Mouse (Mus musculus): ENCODE results near the gene Mia3. TPM values are rescaled to one million over a fixed set of nuclear protein-coding genes. Genes with fewer than 3 reads are reported as not detected.
"Not testable (repeated sequence)": the region's sequence is repeated elsewhere in the genome, so short reads cannot be mapped to it uniquely, and the experiment has no call there.

The Mia3 gene
- total RNA-seq (2014; rRNA removed) (213 and 348 TPM in 2 replicates), polyA plus RNA-seq (2012; rRNA removed) (113 and 118 TPM in 2 replicates)

DNA sequence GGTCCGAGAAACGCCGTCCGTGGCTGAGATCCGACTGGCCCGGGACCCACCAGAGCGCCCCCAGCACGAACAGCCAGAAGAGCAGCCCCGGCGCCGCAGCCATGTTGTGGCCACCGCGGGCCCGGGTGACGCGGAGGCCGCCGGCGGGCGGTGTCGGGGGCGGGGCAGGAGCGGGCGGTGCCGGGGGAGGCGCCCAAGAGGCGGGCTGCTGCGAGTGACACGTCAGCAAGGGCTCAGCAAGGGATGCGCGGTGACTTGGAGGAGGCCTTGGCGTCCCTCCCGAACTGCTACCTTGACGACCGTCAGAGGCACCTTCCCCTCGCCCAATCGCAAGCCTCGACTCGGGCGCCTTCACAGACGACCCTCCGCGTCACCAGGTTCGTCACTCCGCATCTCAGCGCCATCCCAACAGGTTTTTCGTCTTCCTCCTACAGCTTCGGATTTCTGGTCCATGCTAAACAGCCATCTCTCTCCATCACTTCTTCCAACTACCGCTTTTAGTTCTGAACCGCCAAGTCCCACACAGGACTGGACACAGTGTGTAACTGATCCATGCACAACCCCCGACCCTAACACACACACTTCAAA, at the start of gene Mia3:
Gene Mia3 (minus strand): TSS at position 127 of the 588 bp plus-strand sequence.
- Histone ChIP-seq H3K27me3 (ENCODE audit: control insufficient read depth, insufficient read depth, low read length) (no peaks in the 10 kb centered on the region), H3K4me3 (ENCODE audit: insufficient read depth, low read depth, low read length) (peak within 1 kb of the TSS; percentile 94), H3K36me3 (ENCODE audit: control insufficient read depth, insufficient read depth, low read length) (peaks cover 21% of the 10 kb centered on the region), H3K9ac (ENCODE audit: low read depth, low read length) (peak within 1 kb of the TSS; percentile 99), H3K27ac (replicated peaks; ENCODE audit: insufficient read depth, low read depth, low read length) (peak within 1 kb of the TSS; percentile 91), H3K79me2 (ENCODE audit: control insufficient read depth, insufficient read depth, low read length) (peaks cover 19% of the 10 kb centered on the region; the same call in 1 of the 2 replicates), H3K4me1 (ENCODE audit: control insufficient read depth, insufficient read depth, low read length) (peaks cover 9% of the 10 kb centered on the region; the same call in 1 of the 2 replicates)
- under 1% methylated on average over 51 of the region's 51 CpGs for WGBS
- DNase-seq (ENCODE audit: extremely low read depth, low read depth, low spot score): peak; percentile 84
- TF ChIP-seq POLR2A (IDR thresholded peaks at IDR 0.05; ENCODE audit: extremely low read depth, insufficient read depth, low read length): peak; percentile 87
- no peak for TF ChIP-seq CTCF (IDR thresholded peaks at IDR 0.05; ENCODE audit: low read depth, low read length)

DNA sequence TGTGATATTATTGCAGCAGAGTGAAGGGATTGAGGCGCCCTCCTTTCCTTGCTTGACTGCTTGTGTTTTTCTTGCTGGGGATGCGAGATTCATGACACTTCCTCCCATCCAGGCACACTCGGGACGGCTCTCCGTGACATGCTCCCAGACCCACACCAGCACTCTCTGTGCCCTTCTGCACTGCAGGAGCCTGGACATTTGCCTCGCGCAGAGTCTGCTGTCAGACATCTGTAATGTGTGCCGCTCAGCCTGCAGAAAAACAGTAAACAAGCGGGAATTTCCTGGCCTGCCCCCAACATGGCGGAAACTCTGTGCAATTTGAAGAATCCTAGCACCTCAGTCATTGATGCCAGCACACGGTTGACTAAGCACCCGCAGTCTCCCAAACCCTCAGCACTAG, 48.5 kb upstream of the Mia3 start, which contains the start of gene Hhipl2:
Gene Hhipl2 (plus strand): TSS at position 343 of the 400 bp plus-strand sequence.
- H3K27me3 ChIP-seq (ENCODE audit: control insufficient read depth, insufficient read depth, low read length): no peaks in the 10 kb centered on the region
- H3K36me3 ChIP-seq (ENCODE audit: control insufficient read depth, insufficient read depth, low read length): no peaks in the 10 kb centered on the region
- no peak within 1 kb of the TSS for H3K27ac ChIP-seq (replicated peaks; ENCODE audit: insufficient read depth, low read depth, low read length)
- H3K79me2 ChIP-seq (ENCODE audit: control insufficient read depth, insufficient read depth, low read length): no peaks in the 10 kb centered on the region
- H3K4me1 ChIP-seq (ENCODE audit: control insufficient read depth, insufficient read depth, low read length): no peaks in the 10 kb centered on the region
- TF ChIP-seq CTCF (IDR thresholded peaks at IDR 0.05; ENCODE audit: low read depth, low read length): no peak
- TF ChIP-seq POLR2A (IDR thresholded peaks at IDR 0.05; ENCODE audit: extremely low read depth, insufficient read depth, low read length): no peak
- no peak within 1 kb of the TSS for H3K4me3 ChIP-seq (ENCODE audit: insufficient read depth, low read depth, low read length)
- H3K9ac ChIP-seq (ENCODE audit: low read depth, low read length): no peak within 1 kb of the TSS
- DNase-seq (ENCODE audit: extremely low read depth, low read depth, low spot score): no peak
- 77% methylated on average over 12 of the region's 12 CpGs for WGBS

DNA sequence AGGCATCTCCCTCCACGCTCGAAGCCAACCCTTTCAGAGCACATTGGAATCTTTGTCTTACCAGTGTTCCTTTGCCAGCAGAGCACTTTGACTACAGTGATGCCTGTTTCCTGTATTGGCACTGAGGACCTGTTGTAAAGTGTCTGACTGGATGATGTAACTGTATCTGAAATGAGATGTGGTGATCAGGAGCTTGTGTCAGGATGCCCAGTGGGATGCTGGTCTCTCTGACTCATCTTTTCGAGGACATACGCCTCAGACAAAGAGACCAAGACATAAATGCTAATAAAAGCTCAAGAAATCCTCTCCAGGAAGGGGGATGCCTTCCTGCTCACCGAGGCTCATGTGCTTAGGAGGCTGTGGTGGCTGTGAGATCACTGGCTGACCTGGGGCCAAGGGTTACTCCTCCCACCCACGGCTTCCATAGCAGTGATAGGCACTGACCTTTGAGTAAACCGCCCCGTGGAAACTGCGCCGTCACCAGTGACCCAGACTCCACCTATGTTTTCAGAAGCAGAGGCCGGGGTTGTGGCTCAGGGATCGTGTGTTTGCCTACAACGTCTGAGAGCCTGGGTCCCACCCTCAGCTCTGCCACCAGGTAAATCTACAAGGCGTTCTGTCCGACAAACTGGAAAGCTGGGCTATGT, 44.9 kb upstream of the Mia3 start:
- Histone ChIP-seq H3K27me3 (ENCODE audit: control insufficient read depth, insufficient read depth, low read length) (no peaks in the 10 kb centered on the region), H3K4me3 (ENCODE audit: insufficient read depth, low read depth, low read length) (no peak overlapping the region), H3K79me2 (ENCODE audit: control insufficient read depth, insufficient read depth, low read length) (no peaks in the 10 kb centered on the region), H3K27ac (replicated peaks; ENCODE audit: insufficient read depth, low read depth, low read length) (no peak overlapping the region), H3K4me1 (ENCODE audit: control insufficient read depth, insufficient read depth, low read length) (no peaks in the 10 kb centered on the region), H3K9ac (ENCODE audit: low read depth, low read length) (no peak overlapping the region), H3K36me3 (ENCODE audit: control insufficient read depth, insufficient read depth, low read length) (peaks cover 8% of the 10 kb centered on the region)
- DNase-seq (ENCODE audit: extremely low read depth, low read depth, low spot score): peak; percentile 60
- WGBS: 68% methylated on average over 15 of the region's 15 CpGs
- TF ChIP-seq CTCF (IDR thresholded peaks at IDR 0.05; ENCODE audit: low read depth, low read length): no peak
- no peak for TF ChIP-seq POLR2A (IDR thresholded peaks at IDR 0.05; ENCODE audit: extremely low read depth, insufficient read depth, low read length)

DNA sequence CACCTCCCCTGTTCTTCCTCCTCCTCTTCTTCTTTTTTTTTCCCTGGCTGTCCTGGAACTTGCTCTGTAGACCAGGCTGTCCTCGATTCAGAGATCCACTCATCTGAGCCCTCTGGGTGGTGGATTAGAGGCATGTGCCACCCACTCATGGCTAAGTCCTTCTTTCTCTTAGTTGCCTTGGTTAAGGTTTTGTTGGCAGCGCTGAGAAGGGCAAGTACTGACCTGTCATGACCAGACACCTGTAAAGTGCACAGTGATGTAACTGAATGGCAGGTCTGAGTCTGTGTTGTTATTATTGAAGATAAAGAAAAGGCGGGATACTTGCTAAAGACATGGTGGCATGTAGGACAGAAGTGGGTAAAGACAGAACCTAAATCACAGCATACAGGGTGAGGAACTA, 34.0 kb upstream of the Mia3 start:
- DNase-seq (ENCODE audit: extremely low read depth, low read depth, low spot score): no peak
- Histone ChIP-seq H3K27me3 (ENCODE audit: control insufficient read depth, insufficient read depth, low read length) (no peaks in the 10 kb centered on the region), H3K4me3 (ENCODE audit: insufficient read depth, low read depth, low read length) (no peak overlapping the region), H3K4me1 (ENCODE audit: control insufficient read depth, insufficient read depth, low read length) (no peaks in the 10 kb centered on the region), H3K79me2 (ENCODE audit: control insufficient read depth, insufficient read depth, low read length) (no peaks in the 10 kb centered on the region; the same call in 1 of the 2 replicates), H3K9ac (ENCODE audit: low read depth, low read length) (no peak overlapping the region), H3K36me3 (ENCODE audit: control insufficient read depth, insufficient read depth, low read length) (peaks cover 46% of the 10 kb centered on the region), H3K27ac (replicated peaks; ENCODE audit: insufficient read depth, low read depth, low read length) (no peak overlapping the region)
- WGBS: 99% methylated on average over 3 of the region's 3 CpGs
- TF ChIP-seq CTCF (IDR thresholded peaks at IDR 0.05; ENCODE audit: low read depth, low read length) (no peak), POLR2A (IDR thresholded peaks at IDR 0.05; ENCODE audit: extremely low read depth, insufficient read depth, low read length) (no peak)

DNA sequence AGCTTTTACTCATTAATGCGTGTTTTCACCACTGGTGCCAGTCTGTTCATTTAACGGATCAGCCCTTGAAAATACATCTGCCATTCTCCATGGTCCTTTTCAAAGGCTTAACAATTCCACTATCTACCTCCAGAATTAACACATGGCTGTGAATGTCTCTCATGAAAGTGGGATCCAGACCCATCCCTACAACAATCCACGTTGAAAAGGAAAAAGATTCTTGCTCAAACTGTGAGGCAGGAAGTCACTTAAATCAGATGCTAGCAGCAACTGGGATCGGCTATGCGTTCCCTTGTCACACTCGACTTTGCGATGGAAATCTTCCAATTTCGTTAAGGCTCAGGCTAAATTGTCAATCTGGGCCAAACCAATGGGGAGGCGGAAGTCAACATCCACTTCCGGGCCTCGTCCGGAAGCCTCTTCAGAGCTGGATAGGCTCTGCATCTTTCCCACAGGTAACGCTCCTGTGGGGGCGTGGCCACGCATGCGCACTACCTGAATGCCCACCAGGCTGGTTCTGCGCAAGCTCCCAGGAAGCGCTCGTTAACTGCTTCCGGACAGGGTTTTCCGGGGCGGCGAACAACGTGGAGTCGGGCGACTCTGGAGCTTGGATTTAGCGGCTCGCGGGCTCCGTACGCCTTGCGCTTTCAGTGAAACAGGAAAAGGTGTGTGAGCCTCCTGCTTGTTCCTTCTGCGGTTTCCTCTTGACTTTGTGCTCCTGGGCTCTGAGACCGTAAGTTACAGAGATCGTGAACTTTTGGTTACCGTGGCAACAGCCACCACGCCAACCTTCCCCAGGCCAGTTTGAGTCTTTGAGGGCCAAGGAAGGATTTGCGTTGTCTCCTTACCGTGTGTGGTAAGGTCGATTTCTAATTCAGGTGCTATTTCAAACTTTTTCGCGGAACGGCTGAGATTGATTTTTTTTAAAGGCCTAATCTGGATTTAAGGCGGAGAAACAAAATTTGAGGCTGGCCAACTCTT, 19.4 kb upstream of the Mia3 start, which contains the start of gene Taf1a:
Gene Taf1a (plus strand): TSS at position 556 of the 981 bp plus-strand sequence.
- H3K36me3 ChIP-seq (ENCODE audit: control insufficient read depth, insufficient read depth, low read length): no peaks in the 10 kb centered on the region
- WGBS: 5% methylated on average over 44 of the region's 44 CpGs

DNA sequence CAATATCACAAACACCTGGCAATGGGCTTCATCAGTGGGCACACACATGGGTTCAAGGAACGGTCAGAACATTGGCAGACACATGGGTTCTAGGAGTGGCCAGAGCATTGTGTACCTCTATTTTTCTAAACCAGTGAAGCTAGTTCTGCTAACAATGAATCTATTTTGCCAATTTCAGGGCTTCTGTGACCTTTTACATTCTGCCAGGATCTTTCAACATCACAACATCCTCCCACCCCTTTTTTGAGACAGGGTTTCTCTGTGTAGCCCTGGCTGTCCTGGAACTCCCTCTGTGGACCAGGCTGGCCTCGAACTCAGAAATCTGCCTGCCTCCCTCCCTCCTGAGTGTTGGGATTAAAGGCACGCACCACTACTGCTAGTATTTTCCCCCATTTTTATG, 18.1 kb upstream of the Mia3 start:
- not testable (repeated sequence) for H3K27me3 ChIP-seq (ENCODE audit: control insufficient read depth, insufficient read depth, low read length); H3K36me3 ChIP-seq (ENCODE audit: control insufficient read depth, insufficient read depth, low read length); H3K4me1 ChIP-seq (ENCODE audit: control insufficient read depth, insufficient read depth, low read length); H3K9ac ChIP-seq (ENCODE audit: low read depth, low read length); H3K79me2 ChIP-seq (ENCODE audit: control insufficient read depth, insufficient read depth, low read length); H3K4me3 ChIP-seq (ENCODE audit: insufficient read depth, low read depth, low read length)
- peak; percentile 97 for DNase-seq (ENCODE audit: extremely low read depth, low read depth, low spot score)
- H3K27ac ChIP-seq (replicated peaks; ENCODE audit: insufficient read depth, low read depth, low read length): peak overlapping the region; percentile 52
- 33% methylated on average over 3 of the region's 3 CpGs for WGBS

More for the DNA sequence above, 19.4 kb upstream of the Mia3 start, which contains the start of gene Taf1a:
- Histone ChIP-seq H3K27ac (replicated peaks; ENCODE audit: insufficient read depth, low read depth, low read length) (peak within 1 kb of the TSS; percentile 52), H3K4me1 (ENCODE audit: control insufficient read depth, insufficient read depth, low read length) (peaks cover 9% of the 10 kb centered on the region), H3K4me3 (ENCODE audit: insufficient read depth, low read depth, low read length) (peak within 1 kb of the TSS; percentile 62), H3K27me3 (ENCODE audit: control insufficient read depth, insufficient read depth, low read length) (no peaks in the 10 kb centered on the region), H3K9ac (ENCODE audit: low read depth, low read length) (peak within 1 kb of the TSS; percentile 47), H3K79me2 (ENCODE audit: control insufficient read depth, insufficient read depth, low read length) (no peaks in the 10 kb centered on the region; the same call in 1 of the 2 replicates)
- no peak for TF ChIP-seq CTCF (IDR thresholded peaks at IDR 0.05; ENCODE audit: low read depth, low read length)
- TF ChIP-seq POLR2A (IDR thresholded peaks at IDR 0.05; ENCODE audit: extremely low read depth, insufficient read depth, low read length): 0 out of 2 replicates have a peak, but pooled peaks have one; percentile 15
- peak; percentile 92 for DNase-seq (ENCODE audit: extremely low read depth, low read depth, low spot score)

All from liver, adult 2 months (tissue).